Mouse (Mus musculus) liver, postnatal 0 days (tissue): ENCODE measurements around the gene Zfp800.

ENCODE experiments used
- CTCF ChIP-seq: sonication (generic); IDR thresholded peaks from 2 replicates; pipeline ENCODE4 v1.5.1; 2016; ENCODE audit warnings: antibody characterized with exemption, low read depth
- EP300 ChIP-seq: IDR thresholded peaks from 2 replicates; pipeline ENCODE4 v1.6.1; 2016; ENCODE audit warnings: antibody characterized with exemption, low read depth, mild to moderate bottlenecking

- TF ChIP-seq CTCF = no peak
- no peak for TF ChIP-seq EP300
Observed at GRCm38 (mm10) chr6:28385169-28385568, 12.6 kb downstream of the Zfp800 start.
